Mouse (Mus musculus): ENCODE data around the gene Trp53i13.

The Trp53i13 gene

GRCm38 (mm10) chr11:77492311-77492871, 23.4 kb downstream of the Trp53i13 start:
- DNase-seq (ENCODE audit: low spot score): no peak

GRCm38 (mm10) chr11:77491502-77492291, 24.1 kb downstream of the Trp53i13 start:
- peak; percentile 75 for DNase-seq (ENCODE audit: low spot score)

- DNase-seq (ENCODE audit: low spot score): peak; percentile 90
Observed at GRCm38 (mm10) chr11:77491123-77491501, 24.7 kb downstream of the Trp53i13 start.

GRCm38 (mm10) chr11:77490451-77490850, 25.3 kb downstream of the Trp53i13 start:
- DNase-seq (ENCODE audit: low spot score): no peak

GRCm38 (mm10) chr11:77489591-77490235, 26.1 kb downstream of the Trp53i13 start, which contains the start of gene Ankrd13b:
Gene Ankrd13b (minus strand): TSS chr11:77489678.
- peak; percentile 82 for DNase-seq (ENCODE audit: low spot score)

- no peak for DNase-seq (ENCODE audit: low spot score)
Observed at GRCm38 (mm10) chr11:77488771-77489581, 26.8 kb downstream of the Trp53i13 start.

- DNase-seq (ENCODE audit: low spot score): no peak
Observed at GRCm38 (mm10) chr11:77486798-77487197, 29.0 kb downstream of the Trp53i13 start.

GRCm38 (mm10) chr11:77485229-77485628, 30.6 kb downstream of the Trp53i13 start:
- no peak for DNase-seq (ENCODE audit: low spot score)

GRCm38 (mm10) chr11:77483510-77484255, 32.1 kb downstream of the Trp53i13 start:
- no peak for DNase-seq (ENCODE audit: low spot score)

- DNase-seq (ENCODE audit: low spot score): no peak
Observed at GRCm38 (mm10) chr11:77483043-77483442, 32.7 kb downstream of the Trp53i13 start.

- no peak for DNase-seq (ENCODE audit: low spot score)
Observed at GRCm38 (mm10) chr11:77476895-77477294, 38.9 kb downstream of the Trp53i13 start.

- no peak for DNase-seq (ENCODE audit: low spot score)
Observed at GRCm38 (mm10) chr11:77476216-77476615, 39.6 kb downstream of the Trp53i13 start.

GRCm38 (mm10) chr11:77472775-77473174, 43.0 kb downstream of the Trp53i13 start:
- DNase-seq (ENCODE audit: low spot score): no peak

- DNase-seq (ENCODE audit: low spot score): peak; percentile 59
Observed at GRCm38 (mm10) chr11:77471407-77471806, 44.4 kb downstream of the Trp53i13 start.

GRCm38 (mm10) chr11:77468397-77468796, 47.4 kb downstream of the Trp53i13 start:
- DNase-seq (ENCODE audit: low spot score): no peak

- DNase-seq (ENCODE audit: low spot score): peak; percentile 73
Observed at GRCm38 (mm10) chr11:77467784-77468183, 48.0 kb downstream of the Trp53i13 start.

GRCm38 (mm10) chr11:77467157-77467556, 48.6 kb downstream of the Trp53i13 start:
- DNase-seq (ENCODE audit: low spot score): peak; percentile 75

GRCm38 (mm10) chr11:77466544-77466943, 49.2 kb downstream of the Trp53i13 start:
- DNase-seq (ENCODE audit: low spot score): no peak

- DNase-seq (ENCODE audit: low spot score): no peak
Observed at GRCm38 (mm10) chr11:77465111-77465510, 50.7 kb downstream of the Trp53i13 start.

GRCm38 (mm10) chr11:77464684-77465083, 51.1 kb downstream of the Trp53i13 start:
- no peak for DNase-seq (ENCODE audit: low spot score)

GRCm38 (mm10) chr11:77463786-77464185, 52.0 kb downstream of the Trp53i13 start:
- DNase-seq (ENCODE audit: low spot score): no peak

GRCm38 (mm10) chr11:77463101-77463445, 52.7 kb downstream of the Trp53i13 start:
- no peak for DNase-seq (ENCODE audit: low spot score)
